Mouse (Mus musculus): ENCODE data around the gene Atxn1. TPM values are rescaled to one million over a fixed set of nuclear protein-coding genes. Genes with fewer than 3 reads are reported as not detected.

Atxn1 gene
- polyA plus RNA-seq, 1 experiment, result 34.9 TPM

DNA sequence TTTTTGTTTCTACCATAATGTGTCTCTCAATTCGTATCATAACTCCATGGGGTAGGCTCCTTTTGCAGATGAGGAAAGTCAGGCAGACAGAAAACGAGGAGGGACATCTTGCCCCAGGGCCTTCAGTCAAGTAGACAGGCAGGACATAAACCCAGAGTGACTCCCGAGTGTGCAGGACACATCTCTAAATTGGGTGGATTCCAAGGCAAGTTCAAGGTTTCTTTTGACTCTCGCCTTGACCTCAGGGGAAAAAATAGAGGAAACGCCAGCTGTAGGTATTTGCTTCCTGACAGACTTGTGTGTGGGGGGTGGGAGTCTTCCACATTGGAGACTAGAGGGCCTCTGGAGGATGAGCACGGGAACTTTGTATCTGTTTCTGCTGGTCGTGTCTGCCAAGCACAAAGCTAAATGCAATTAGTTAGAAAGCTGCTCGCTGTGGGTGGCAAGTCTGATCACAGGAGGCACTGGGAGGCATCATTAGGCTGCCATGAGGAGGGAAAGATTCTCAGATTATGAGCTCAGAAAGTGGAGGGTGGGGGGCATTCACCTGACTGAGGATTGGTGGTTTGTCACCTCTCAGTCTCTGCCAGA, 449.9 kb downstream of the Atxn1 start:
- Histone ChIP-seq H3K4me3 (ENCODE audit: low read depth, low read length) (no peak overlapping the region), H3K27me3 (ENCODE audit: control insufficient read depth, insufficient read depth, low read length) (no peaks in the 10 kb centered on the region), H3K36me3 (ENCODE audit: control insufficient read depth, insufficient read depth, low read length) (no peaks in the 10 kb centered on the region), H3K4me1 (ENCODE audit: control insufficient read depth, insufficient read depth, insufficient read length, low read length) (peaks cover 9% of the 10 kb centered on the region; the same call in 1 of the 2 replicates), H3K27ac (ENCODE audit: insufficient read depth, low read depth, low read length) (no peak overlapping the region)
- TF ChIP-seq POLR2A (IDR thresholded peaks at IDR 0.05; ENCODE audit: low read depth, low read length) (no peak), CTCF (IDR thresholded peaks at IDR 0.05; ENCODE audit: extremely low read depth, insufficient read length, insufficient replicate concordance, low read depth, low read length) (no peak)
- WGBS, result 67% methylated on average over 8 of the region's 8 CpGs

DNA sequence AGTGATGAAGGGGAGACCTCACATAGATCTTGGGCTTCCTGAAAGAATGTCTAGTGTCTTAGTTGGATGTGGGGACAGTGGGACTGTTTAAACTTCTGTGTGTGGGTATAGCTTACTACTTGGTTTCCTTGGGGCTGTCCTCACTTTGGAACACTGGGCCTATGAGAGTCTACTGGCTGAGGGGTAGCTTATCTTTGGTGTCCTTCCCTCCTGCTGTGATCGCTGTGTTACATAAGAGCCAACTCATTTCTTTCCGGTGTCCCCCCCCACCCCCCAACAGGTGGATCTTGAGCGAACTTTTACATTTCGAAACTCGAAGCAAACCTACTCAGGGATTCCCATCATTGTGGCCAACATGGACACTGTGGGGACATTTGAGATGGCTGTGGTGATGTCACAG, 450.7 kb downstream of the Atxn1 start:
- Histone ChIP-seq H3K27me3 (ENCODE audit: control insufficient read depth, insufficient read depth, low read length) (no peaks in the 10 kb centered on the region), H3K36me3 (ENCODE audit: control insufficient read depth, insufficient read depth, low read length) (no peaks in the 10 kb centered on the region), H3K27ac (ENCODE audit: insufficient read depth, low read depth, low read length) (no peak overlapping the region), H3K4me1 (ENCODE audit: control insufficient read depth, insufficient read depth, insufficient read length, low read length) (peaks cover 9% of the 10 kb centered on the region; the same call in 1 of the 2 replicates), H3K4me3 (ENCODE audit: low read depth, low read length) (no peak overlapping the region)
- TF ChIP-seq POLR2A (IDR thresholded peaks at IDR 0.05; ENCODE audit: low read depth, low read length) (no peak), CTCF (IDR thresholded peaks at IDR 0.05; ENCODE audit: extremely low read depth, insufficient read length, insufficient replicate concordance, low read depth, low read length) (no peak)
- 89% methylated on average over 5 of the region's 5 CpGs for WGBS

DNA sequence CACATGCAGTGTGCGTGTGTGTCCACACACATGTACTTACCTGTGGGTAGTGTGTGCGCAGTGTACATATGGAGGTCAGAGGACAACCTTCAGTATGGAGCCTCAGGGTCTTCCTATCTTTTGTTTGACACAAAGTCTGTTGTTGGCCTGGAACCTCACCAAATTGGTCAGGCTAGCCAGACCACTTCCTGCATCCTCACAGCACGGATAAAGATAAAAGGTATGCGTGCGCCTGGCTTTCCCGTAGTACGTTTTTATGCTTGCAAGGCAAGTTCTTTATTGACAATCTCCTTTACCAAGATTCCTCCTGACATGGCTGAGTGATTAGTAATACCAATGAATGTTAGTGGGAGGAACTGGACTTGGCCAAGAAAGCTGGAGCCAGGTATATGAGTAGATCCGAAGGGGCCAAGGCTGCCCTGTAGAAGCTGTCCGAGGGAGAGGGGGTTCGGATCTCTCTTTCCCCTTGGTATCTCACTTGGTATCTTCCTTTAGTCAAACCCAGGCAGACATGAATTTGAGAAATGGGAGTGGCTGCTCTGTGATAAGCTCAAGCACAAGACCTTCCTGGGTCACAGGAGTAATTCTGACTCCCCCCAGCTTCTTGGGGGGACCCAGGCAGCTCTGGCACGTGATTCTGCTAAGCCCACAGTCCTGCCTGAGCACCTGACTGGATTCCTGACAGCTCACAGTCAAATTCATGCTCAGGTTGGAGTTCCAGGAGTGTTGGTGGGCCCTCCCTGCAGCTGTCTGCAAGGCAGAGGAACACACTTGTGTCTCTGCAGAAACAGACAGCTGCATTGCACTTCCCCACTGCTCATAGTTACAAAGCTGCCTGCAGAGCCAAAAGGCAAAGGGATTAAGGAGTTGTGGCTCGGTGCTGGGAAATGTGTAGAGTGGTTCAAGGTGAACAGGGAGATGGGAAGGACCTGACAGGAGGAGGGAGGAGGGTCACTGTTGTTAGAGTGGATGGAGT, 451.5 kb downstream of the Atxn1 start:
- H3K4me1 ChIP-seq (ENCODE audit: control insufficient read depth, insufficient read depth, insufficient read length, low read length), result peaks cover 9% of the 10 kb centered on the region; the same call in 1 of the 2 replicates
- no peak overlapping the region for H3K4me3 ChIP-seq (ENCODE audit: low read depth, low read length)
- H3K27ac ChIP-seq (ENCODE audit: insufficient read depth, low read depth, low read length), result no peak overlapping the region
- no peaks in the 10 kb centered on the region for H3K27me3 ChIP-seq (ENCODE audit: control insufficient read depth, insufficient read depth, low read length)
- TF ChIP-seq CTCF (IDR thresholded peaks at IDR 0.05; ENCODE audit: extremely low read depth, insufficient read length, insufficient replicate concordance, low read depth, low read length) (no peak), POLR2A (IDR thresholded peaks at IDR 0.05; ENCODE audit: low read depth, low read length) (no peak)
- H3K36me3 ChIP-seq (ENCODE audit: control insufficient read depth, insufficient read depth, low read length), result no peaks in the 10 kb centered on the region
- 83% methylated on average over 12 of the region's 12 CpGs for WGBS

DNA sequence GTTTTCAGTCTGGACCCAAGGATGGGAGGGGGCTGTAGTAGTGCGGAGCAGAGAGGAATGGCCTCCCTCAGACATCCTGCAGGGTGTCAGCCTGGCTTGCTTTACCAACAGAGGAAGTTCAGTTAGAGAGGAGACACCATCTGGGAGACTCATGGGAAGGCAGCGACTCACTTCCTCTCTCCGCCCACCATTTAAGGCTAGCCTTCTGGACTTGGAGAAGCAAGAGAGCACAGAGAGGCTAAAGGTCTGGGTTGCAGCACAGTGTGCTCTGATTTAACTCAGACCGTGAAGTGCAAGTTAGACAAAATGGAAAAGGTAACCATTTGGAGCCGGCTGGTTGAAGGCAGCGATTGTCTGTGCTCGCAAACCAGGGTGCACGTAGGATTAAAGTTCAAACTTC, 452.3 kb downstream of the Atxn1 start:
- TF ChIP-seq POLR2A (IDR thresholded peaks at IDR 0.05; ENCODE audit: low read depth, low read length), result no peak
- no peak for TF ChIP-seq CTCF (IDR thresholded peaks at IDR 0.05; ENCODE audit: extremely low read depth, insufficient read length, insufficient replicate concordance, low read depth, low read length)
- Histone ChIP-seq H3K4me3 (ENCODE audit: low read depth, low read length) (no peak overlapping the region), H3K27me3 (ENCODE audit: control insufficient read depth, insufficient read depth, low read length) (no peaks in the 10 kb centered on the region), H3K36me3 (ENCODE audit: control insufficient read depth, insufficient read depth, low read length) (no peaks in the 10 kb centered on the region), H3K4me1 (ENCODE audit: control insufficient read depth, insufficient read depth, insufficient read length, low read length) (peaks cover 13% of the 10 kb centered on the region), H3K27ac (ENCODE audit: insufficient read depth, low read depth, low read length) (no peak overlapping the region)
- WGBS, result 68% methylated on average over 8 of the region's 8 CpGs

DNA sequence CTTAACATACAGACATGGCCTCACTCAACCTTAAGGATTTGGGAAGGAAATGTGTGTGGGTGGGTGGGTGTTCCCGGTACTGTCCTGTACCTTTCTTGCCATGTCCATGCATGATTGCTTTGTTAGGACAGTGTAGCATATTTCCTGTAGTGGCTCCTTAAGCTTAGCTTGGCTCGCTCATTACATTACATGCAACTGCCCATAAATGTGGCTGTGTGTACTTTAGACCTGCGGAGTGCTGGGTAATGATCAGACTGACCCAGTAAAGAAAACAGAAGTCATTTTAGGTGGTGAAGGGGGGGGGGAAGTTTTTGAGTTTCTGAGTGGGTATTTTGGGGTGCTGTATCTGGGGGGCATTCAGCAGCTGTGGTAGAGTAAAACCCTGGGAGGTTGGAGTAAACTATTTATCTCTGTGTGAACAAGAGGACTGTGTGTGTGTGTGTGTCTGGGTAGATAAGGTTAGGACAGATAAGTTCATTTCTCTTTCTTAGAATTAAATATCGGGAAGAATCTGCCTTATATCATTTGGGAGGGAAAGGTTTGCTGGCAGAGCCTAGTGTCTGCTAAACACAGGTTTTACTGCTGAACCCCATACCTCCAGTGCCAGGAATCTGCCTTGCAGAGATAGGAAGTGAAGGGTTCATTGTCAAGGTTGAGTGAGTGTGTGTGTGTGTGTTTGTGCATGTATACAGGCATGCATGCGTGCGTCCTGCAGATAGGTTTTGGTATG, 452.9 kb downstream of the Atxn1 start:
- H3K4me3 ChIP-seq (ENCODE audit: low read depth, low read length), result no peak overlapping the region
- peaks cover 12% of the 10 kb centered on the region for H3K4me1 ChIP-seq (ENCODE audit: control insufficient read depth, insufficient read depth, insufficient read length, low read length)
- H3K36me3 ChIP-seq (ENCODE audit: control insufficient read depth, insufficient read depth, low read length), result no peaks in the 10 kb centered on the region
- no peak overlapping the region for H3K27ac ChIP-seq (ENCODE audit: insufficient read depth, low read depth, low read length)
- TF ChIP-seq CTCF (IDR thresholded peaks at IDR 0.05; ENCODE audit: extremely low read depth, insufficient read length, insufficient replicate concordance, low read depth, low read length) (no peak), POLR2A (IDR thresholded peaks at IDR 0.05; ENCODE audit: low read depth, low read length) (no peak)
- 49% methylated on average over 6 of the region's 6 CpGs for WGBS
- no peaks in the 10 kb centered on the region for H3K27me3 ChIP-seq (ENCODE audit: control insufficient read depth, insufficient read depth, low read length)

DNA sequence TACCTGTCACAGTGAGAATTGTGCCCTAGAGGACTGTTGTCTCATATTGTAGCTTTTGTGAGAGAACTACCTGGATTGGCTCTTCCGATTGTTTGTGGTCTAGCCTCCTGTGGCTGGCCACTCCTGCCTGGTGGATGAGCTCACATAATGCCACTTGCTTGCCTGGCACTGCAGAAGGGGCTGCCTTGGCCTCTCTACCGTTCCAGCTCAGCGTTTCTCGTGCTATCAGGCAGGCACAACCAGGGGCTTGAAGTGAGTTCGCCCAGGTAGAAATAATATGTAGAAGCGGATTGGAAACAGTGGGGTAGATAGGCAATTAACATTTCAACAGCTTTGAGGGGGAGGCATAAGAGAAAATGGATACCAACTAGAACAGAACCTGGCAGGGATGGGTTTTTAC, 455.4 kb downstream of the Atxn1 start:
- Histone ChIP-seq H3K4me1 (ENCODE audit: control insufficient read depth, insufficient read depth, insufficient read length, low read length) (peaks cover 11% of the 10 kb centered on the region), H3K4me3 (ENCODE audit: low read depth, low read length) (no peak overlapping the region), H3K36me3 (ENCODE audit: control insufficient read depth, insufficient read depth, low read length) (no peaks in the 10 kb centered on the region), H3K27ac (ENCODE audit: insufficient read depth, low read depth, low read length) (no peak overlapping the region), H3K27me3 (ENCODE audit: control insufficient read depth, insufficient read depth, low read length) (no peaks in the 10 kb centered on the region)
- 93% methylated on average over 6 of the region's 6 CpGs for WGBS
- TF ChIP-seq CTCF (IDR thresholded peaks at IDR 0.05; ENCODE audit: extremely low read depth, insufficient read length, insufficient replicate concordance, low read depth, low read length) (no peak), POLR2A (IDR thresholded peaks at IDR 0.05; ENCODE audit: low read depth, low read length) (no peak)
